Mouse (Mus musculus) ZHBTc4 (cell line): ENCODE data around the gene Slc5a8.

ENCODE experiments used
- DNase-seq: peaks from one replicate; pipeline ENCODE4 v3.0.0-alpha.2; 2011; ENCODE audit warnings: low read depth, low spot score

Slc5a8 gene

GRCm38 (mm10) chr10:88885632-88886090, at the start of gene Slc5a8:
Gene Slc5a8 (plus strand): TSS chr10:88885992.
- no peak for DNase-seq

GRCm38 (mm10) chr10:88848876-88849476, 36.8 kb upstream of the Slc5a8 start:
- DNase-seq: no peak

- no peak for DNase-seq
Measured at GRCm38 (mm10) chr10:88849976-88850375, 35.8 kb upstream of the Slc5a8 start.

GRCm38 (mm10) chr10:88853326-88853725, 32.5 kb upstream of the Slc5a8 start:
- DNase-seq: no peak

GRCm38 (mm10) chr10:88860911-88861310, 24.9 kb upstream of the Slc5a8 start:
- no peak for DNase-seq

GRCm38 (mm10) chr10:88861416-88861815, 24.4 kb upstream of the Slc5a8 start:
- no peak for DNase-seq

- DNase-seq: no peak
Measured at GRCm38 (mm10) chr10:88862293-88862692, 23.5 kb upstream of the Slc5a8 start.

- DNase-seq: no peak
Measured at GRCm38 (mm10) chr10:88866017-88866416, 19.8 kb upstream of the Slc5a8 start.

GRCm38 (mm10) chr10:88874870-88875269, 10.9 kb upstream of the Slc5a8 start:
- no peak for DNase-seq

- no peak for DNase-seq
Measured at GRCm38 (mm10) chr10:88877421-88877820, 8.4 kb upstream of the Slc5a8 start.

- DNase-seq: no peak
Measured at GRCm38 (mm10) chr10:88883721-88884120, 2.1 kb upstream of the Slc5a8 start.

GRCm38 (mm10) chr10:88884836-88885235, 956 bp upstream of the Slc5a8 start:
- DNase-seq: peak; percentile 61

- DNase-seq: peak; percentile 45
Measured at GRCm38 (mm10) chr10:88886114-88886513, 322 bp downstream of the Slc5a8 start.

GRCm38 (mm10) chr10:88888376-88888775, 2.6 kb downstream of the Slc5a8 start:
- DNase-seq: no peak

- no peak for DNase-seq
Measured at GRCm38 (mm10) chr10:88891410-88891809, 5.6 kb downstream of the Slc5a8 start.

GRCm38 (mm10) chr10:88892560-88893087, 6.8 kb downstream of the Slc5a8 start:
- no peak for DNase-seq

- DNase-seq: no peak
Measured at GRCm38 (mm10) chr10:88897032-88897431, 11.2 kb downstream of the Slc5a8 start.

- no peak for DNase-seq
Measured at GRCm38 (mm10) chr10:88949649-88950296, 64.0 kb downstream of the Slc5a8 start.

- DNase-seq: no peak
Measured at GRCm38 (mm10) chr10:88950297-88950653, 64.5 kb downstream of the Slc5a8 start.

- DNase-seq: peak; percentile 36
Measured at GRCm38 (mm10) chr10:88960791-88961190, 75.0 kb downstream of the Slc5a8 start.

GRCm38 (mm10) chr10:88968586-88968985, 82.8 kb downstream of the Slc5a8 start:
- DNase-seq: no peak

GRCm38 (mm10) chr10:88970951-88971725, 85.3 kb downstream of the Slc5a8 start:
- DNase-seq: no peak
